Mouse (Mus musculus) adrenal gland, postnatal 25 days (tissue): ENCODE data around the gene Tspan5. TPM values are rescaled to one million over a fixed set of nuclear protein-coding genes. Genes with fewer than 3 reads are reported as not detected.

Source experiments
- DNase-seq: peaks from one replicate; pipeline ENCODE4 v3.0.0; 2021; ENCODE audit warnings: mixed read lengths
- total RNA-seq: library from RNA; stranded (reverse); gene quantifications from 2 replicates; pipeline ENCODE4 v1.2.3, GENCODE M21; 2021

The Tspan5 gene
- total RNA-seq, 1 experiment from 2014 or later = 50.1 TPM

GRCm38 (mm10) chr3:138849755-138850301, 107.8 kb downstream of the Tspan5 start:
- no peak for DNase-seq

- no peak for DNase-seq
Observed at GRCm38 (mm10) chr3:138851876-138852275, 109.9 kb downstream of the Tspan5 start.

GRCm38 (mm10) chr3:138852982-138853689, 111.1 kb downstream of the Tspan5 start:
- DNase-seq = peak; percentile 78

GRCm38 (mm10) chr3:138853996-138854836, 112.2 kb downstream of the Tspan5 start:
- no peak for DNase-seq

GRCm38 (mm10) chr3:138855387-138855786, 113.4 kb downstream of the Tspan5 start:
- no peak for DNase-seq

GRCm38 (mm10) chr3:138856946-138857345, 115.0 kb downstream of the Tspan5 start:
- no peak for DNase-seq

GRCm38 (mm10) chr3:138857805-138858546, 116.0 kb downstream of the Tspan5 start:
- no peak for DNase-seq

GRCm38 (mm10) chr3:138858649-138859048, 116.7 kb downstream of the Tspan5 start:
- DNase-seq = no peak

- DNase-seq = no peak
Observed at GRCm38 (mm10) chr3:138859166-138859565, 117.2 kb downstream of the Tspan5 start.

GRCm38 (mm10) chr3:138859666-138860065, 117.7 kb downstream of the Tspan5 start:
- DNase-seq = peak; percentile 30

- no peak for DNase-seq
Observed at GRCm38 (mm10) chr3:138860257-138860760, 118.3 kb downstream of the Tspan5 start.

GRCm38 (mm10) chr3:138861032-138861431, 119.0 kb downstream of the Tspan5 start:
- no peak for DNase-seq

GRCm38 (mm10) chr3:138861589-138861988, 119.6 kb downstream of the Tspan5 start:
- no peak for DNase-seq

- no peak for DNase-seq
Observed at GRCm38 (mm10) chr3:138864166-138864648, 122.2 kb downstream of the Tspan5 start.

- DNase-seq = no peak
Observed at GRCm38 (mm10) chr3:138865271-138865670, 123.3 kb downstream of the Tspan5 start.

- no peak for DNase-seq
Observed at GRCm38 (mm10) chr3:138867149-138867848, 125.3 kb downstream of the Tspan5 start.

- DNase-seq = peak; percentile 32
Observed at GRCm38 (mm10) chr3:138868409-138868808, 126.4 kb downstream of the Tspan5 start.

GRCm38 (mm10) chr3:138875282-138875681, 133.3 kb downstream of the Tspan5 start:
- DNase-seq = no peak

GRCm38 (mm10) chr3:138875936-138876335, 133.9 kb downstream of the Tspan5 start:
- DNase-seq = no peak

GRCm38 (mm10) chr3:138876418-138876817, 134.4 kb downstream of the Tspan5 start:
- DNase-seq = no peak

- DNase-seq = no peak
Observed at GRCm38 (mm10) chr3:138876931-138877361, 135.0 kb downstream of the Tspan5 start.
